17 mouse cellular contexts compared by ENCODE assay signal in genomic region chr1:134105764-134106430, GRCm38 (mm10). TPM values are rescaled to one million over a fixed set of nuclear protein-coding genes. Genes with fewer than 3 reads are reported as not detected.
DNase-seq lines count a peak whose midpoint lies in the region; ATAC-seq lines count a peak whose summit lies in the region.
"Had no signal": no experiment of that assay in that cellular context is flagged by ENCODE, and none has a peak within 500 bp of the region (broad histone marks: within the 10 kb centered on the region; RNA-seq: fewer than 3 reads in every experiment).

No protein-coding gene starts in this region.

- H3K9ac ChIP-seq in liver, embryonic 12.5 days, result no peak overlapping the region
- H3K9ac ChIP-seq in embryonic facial prominence, embryonic 15.5 days, result no peak overlapping the region
- H3K9ac ChIP-seq in hindbrain, embryonic 12.5 days, result no peak overlapping the region
- H3K9ac ChIP-seq: neural tube, embryonic 15.5 days had no signal

- DNase-seq in cerebellum, postnatal 10 days, result no peak
- DNase-seq in liver, result no peak
- DNase-seq in lung, postnatal 36 days, result peak; percentile 69

- no peak overlapping the region for H3K4me3 ChIP-seq in liver, embryonic 12.5 days
- H3K4me3 ChIP-seq in embryonic facial prominence, embryonic 15.5 days (replicated peaks), result no peak overlapping the region
- H3K4me3 ChIP-seq in hindbrain, embryonic 12.5 days, result no peak overlapping the region
- H3K4me3 ChIP-seq: erythroblast, embryonic 14.5 days; neural tube, embryonic 15.5 days had no signal

- peaks cover 41% of the 10 kb centered on the region for H3K27me3 ChIP-seq in liver, embryonic 12.5 days (replicated peaks)
- no peaks in the 10 kb centered on the region for H3K27me3 ChIP-seq in embryonic facial prominence, embryonic 15.5 days
- no peaks in the 10 kb centered on the region for H3K27me3 ChIP-seq in hindbrain, embryonic 12.5 days
- H3K27me3 ChIP-seq: neural tube, embryonic 15.5 days; Patski had no signal

- H3K27ac ChIP-seq in liver, embryonic 12.5 days, result peak overlapping the region; percentile 22; the same call in 1 of the 2 replicates
- peak overlapping the region; percentile 44; the same call in 1 of the 2 replicates for H3K27ac ChIP-seq in embryonic facial prominence, embryonic 15.5 days (replicated peaks)
- no peak overlapping the region for H3K27ac ChIP-seq in hindbrain, embryonic 12.5 days
- H3K27ac ChIP-seq: neural tube, embryonic 15.5 days had no signal

- peaks cover 16% of the 10 kb centered on the region for H3K4me1 ChIP-seq in liver, embryonic 12.5 days
- peaks cover 25% of the 10 kb centered on the region for H3K4me1 ChIP-seq in embryonic facial prominence, embryonic 15.5 days
- H3K4me1 ChIP-seq in hindbrain, embryonic 12.5 days, result no peaks in the 10 kb centered on the region

- H3K9me3 ChIP-seq in liver, embryonic 12.5 days (replicated peaks), result no peaks in the 10 kb centered on the region
- H3K9me3 ChIP-seq in embryonic facial prominence, embryonic 15.5 days (replicated peaks), result no peaks in the 10 kb centered on the region
- H3K9me3 ChIP-seq in hindbrain, embryonic 12.5 days (replicated peaks), result no peaks in the 10 kb centered on the region; the same call in 1 of the 2 replicates
- H3K9me3 ChIP-seq: neural tube, embryonic 15.5 days had no signal

- WGBS in liver, embryonic 12.5 days (ENCODE audit: insufficient replicate concordance), result 36% methylated on average over 3 of the region's 3 CpGs
- WGBS in embryonic facial prominence, embryonic 15.5 days, result 44% methylated on average over 3 of the region's 3 CpGs
- WGBS in hindbrain, embryonic 12.5 days, result 54% methylated on average over 3 of the region's 3 CpGs

- ATAC-seq in cerebellum, adult (ENCODE audit: insufficient number of reproducible peaks, low FRiP score, low TSS enrichment), result 0 out of 2 replicates have a peak, but pooled peaks have one; percentile 6
- no peak for ATAC-seq in liver, embryonic 12.5 days
- ATAC-seq in embryonic facial prominence, embryonic 15.5 days (ENCODE audit: insufficient number of reproducible peaks, low FRiP score, low TSS enrichment, low read depth), result no peak
- ATAC-seq in erythroid progenitor cell, adult 5-6 weeks (replicated peaks; ENCODE audit: low FRiP score, poor library complexity, severe bottlenecking), result no peak
- no peak for ATAC-seq in hindbrain, embryonic 12.5 days (ENCODE audit: low FRiP score)
- ATAC-seq: Patski had no signal

- H3K4me2 ChIP-seq in liver, embryonic 12.5 days, result no peak overlapping the region
- no peak overlapping the region for H3K4me2 ChIP-seq in embryonic facial prominence, embryonic 15.5 days (replicated peaks)
- no peak overlapping the region for H3K4me2 ChIP-seq in hindbrain, embryonic 12.5 days (replicated peaks)
- H3K4me2 ChIP-seq: midbrain, embryonic 11.5 days; neural tube, embryonic 15.5 days had no signal

- H3K36me3 ChIP-seq in liver, embryonic 12.5 days, result no peaks in the 10 kb centered on the region
- no peaks in the 10 kb centered on the region for H3K36me3 ChIP-seq in embryonic facial prominence, embryonic 15.5 days
- no peaks in the 10 kb centered on the region for H3K36me3 ChIP-seq in hindbrain, embryonic 12.5 days
- H3K36me3 ChIP-seq: neural tube, embryonic 15.5 days had no signal

RNA-seq across cellular contexts. Expression of gene Chit1, which starts 5.1 kb away (rescaled TPM):
- polyA plus RNA-seq in liver, embryonic 12.5 days (2016; fragmentation: Nextera tagmentation; extraction: Ambion mirVana), result 0.07 and 0.12 TPM in 2 replicates
- polyA plus RNA-seq in embryonic facial prominence, embryonic 15.5 days (2015; fragmentation: Nextera tagmentation; extraction: Ambion mirVana), result 0.61 and 0.67 TPM in 2 replicates
- 1.1 and 4.2 TPM in 2 replicates for total RNA-seq in erythroid progenitor cell, adult 5-6 weeks (2015; ENCODE audit: low replicate concordance)
- not detected in 2 replicates for total RNA-seq in erythroid progenitor cell, adult 5-6 weeks (2017; ENCODE audit: low replicate concordance)
- 0.13 TPM in 1 of 2 replicates, not detected in the other for polyA plus RNA-seq in hindbrain, embryonic 12.5 days (2016; fragmentation: Nextera tagmentation; extraction: Ambion mirVana)
- total RNA-seq: gastrocnemius, adult 8-10 months; heart, adult 8-10 months; heart, postnatal 25 days had no signal
- polyA plus RNA-seq: erythroblast, embryonic 14.5 days; inflammation-experienced regulatory T-cells, adult 6 months; midbrain, embryonic 11.5 days; Patski; spleen, adult 2 months had no signal

RNA-seq across cellular contexts. Expression of gene Btg2, which starts 27.0 kb away (rescaled TPM):
- 78.2 and 80.8 TPM in 2 replicates for polyA plus RNA-seq in liver, embryonic 12.5 days (2016; fragmentation: Nextera tagmentation; extraction: Ambion mirVana)
- 39.9 and 41.3 TPM in 2 replicates for polyA plus RNA-seq in embryonic facial prominence, embryonic 15.5 days (2015; fragmentation: Nextera tagmentation; extraction: Ambion mirVana)
- total RNA-seq in erythroid progenitor cell, adult 5-6 weeks (2015; ENCODE audit: low replicate concordance), result 156 and 184 TPM in 2 replicates
- 261 and 289 TPM in 2 replicates for total RNA-seq in erythroid progenitor cell, adult 5-6 weeks (2017; ENCODE audit: low replicate concordance)
- 90.4 and 105 TPM in 2 replicates for polyA plus RNA-seq in hindbrain, embryonic 12.5 days (2016; fragmentation: Nextera tagmentation; extraction: Ambion mirVana)
